Mouse (Mus musculus) kidney, embryonic 14.5 days (tissue): ENCODE results near the gene Taf1c. TPM values are rescaled to one million over a fixed set of nuclear protein-coding genes. Genes with fewer than 3 reads are reported as not detected.

Experiments
- ATAC-seq: fragments of 200-750 bp; cut with Nextera tagmentation; 2 replicates; pipeline ENCODE4 v1.8.0; 2017; ENCODE audit warnings: moderate number of reproducible peaks, mild to moderate bottlenecking, moderate TSS enrichment, moderate library complexity; ENCODE audit not compliant: low FRiP score, low TSS enrichment
- H3K27ac ChIP-seq: fragments of 300-500 bp; sonication (generic); 2 replicates; pipeline ENCODE4 v1.5.1; 2014; ENCODE audit warnings: low read depth, mild to moderate bottlenecking, low read length, moderate library complexity, mixed read lengths
- H3K27me3 ChIP-seq: fragments of 300-500 bp; sonication (generic); 2 replicates; pipeline ENCODE4 v1.6.1; 2014; ENCODE audit warnings: mild to moderate bottlenecking, low read length; ENCODE audit not compliant: control insufficient read depth, insufficient read depth
- H3K36me3 ChIP-seq: fragments of 300-500 bp; sonication (generic); 2 replicates; pipeline ENCODE4 v1.6.1; 2014; ENCODE audit warnings: low read length, mixed read lengths; ENCODE audit not compliant: control insufficient read depth, insufficient read depth
- H3K4me1 ChIP-seq: fragments of 300-500 bp; sonication (generic); 2 replicates; pipeline ENCODE4 v1.6.1; 2014; ENCODE audit warnings: low read length, mixed read lengths; ENCODE audit not compliant: control insufficient read depth, insufficient read depth
- H3K4me2 ChIP-seq: fragments of 300-500 bp; sonication (generic); replicated peaks from 2 replicates; pipeline ENCODE4 v1.6.1; 2014; ENCODE audit warnings: low read depth, mild to moderate bottlenecking, low read length
- H3K4me3 ChIP-seq: fragments of 300-500 bp; sonication (generic); 2 replicates; pipeline ENCODE4 v1.5.1; 2014; ENCODE audit warnings: mild to moderate bottlenecking, low read length
- H3K9ac ChIP-seq: fragments of 300-500 bp; sonication (generic); 2 replicates; pipeline ENCODE4 v1.6.1; 2014; ENCODE audit warnings: low read depth, mild to moderate bottlenecking, low read length, moderate library complexity
- H3K9me3 ChIP-seq: fragments of 300-500 bp; sonication (generic); 2 replicates; pipeline ENCODE4 v1.6.1; 2016; ENCODE audit warnings: low read length; ENCODE audit not compliant: control insufficient read depth
- WGBS: fragments of 180-500 bp; shearing (Covaris S2); extraction: QIAGEN DNeasy Blood & Tissue Kit; methylation state at CpG from one replicate; pipeline ENCODE4 v1.1.7; 2014; 5-methylcytosine and 5-hydroxymethylcytosine counted together
- polyA plus RNA-seq: library from polyadenylated mRNA; unstranded; fragments of >200 nt; fragmentation: Nextera tagmentation; extraction: Ambion mirVana; gene quantifications from 2 replicates; pipeline ENCODE4 v1.2.1, GENCODE M21; 2014

The Taf1c gene
- polyA plus RNA-seq, 1 experiment from 2014 or later, result 13.0 TPM

DNA sequence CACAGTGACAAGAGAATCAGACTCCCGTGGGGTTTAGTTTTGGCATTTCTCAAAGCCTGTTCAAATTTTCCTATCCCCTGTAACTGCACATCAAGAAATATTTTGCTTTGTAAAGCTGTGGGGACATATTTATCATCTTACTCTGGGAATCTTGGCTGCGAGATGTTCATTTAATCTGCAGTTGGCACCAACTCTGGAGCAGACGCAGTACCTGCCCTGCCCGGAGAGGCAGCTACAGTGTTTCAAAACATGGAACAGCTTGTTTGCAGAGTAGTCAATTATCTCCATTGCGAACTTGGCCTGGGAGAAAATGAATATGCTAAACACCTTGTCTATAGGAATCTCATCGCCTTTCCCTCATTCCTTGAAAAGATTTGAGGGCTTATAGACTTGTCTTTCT, 33.2 kb upstream of the Taf1c start:
- H3K4me3 ChIP-seq, result no peak overlapping the region
- H3K27ac ChIP-seq, result no peak overlapping the region
- H3K36me3 ChIP-seq, result no peaks in the 10 kb centered on the region
- H3K4me1 ChIP-seq, result peaks cover 6% of the 10 kb centered on the region; the same call in 1 of the 2 replicates
- H3K27me3 ChIP-seq, result peaks cover 17% of the 10 kb centered on the region; the same call in 1 of the 2 replicates
- H3K4me2 ChIP-seq, result no peak overlapping the region
- no peak for ATAC-seq
- no peaks in the 10 kb centered on the region for H3K9me3 ChIP-seq
- WGBS, result 84% methylated on average over 6 of the region's 6 CpGs
- H3K9ac ChIP-seq, result no peak overlapping the region

DNA sequence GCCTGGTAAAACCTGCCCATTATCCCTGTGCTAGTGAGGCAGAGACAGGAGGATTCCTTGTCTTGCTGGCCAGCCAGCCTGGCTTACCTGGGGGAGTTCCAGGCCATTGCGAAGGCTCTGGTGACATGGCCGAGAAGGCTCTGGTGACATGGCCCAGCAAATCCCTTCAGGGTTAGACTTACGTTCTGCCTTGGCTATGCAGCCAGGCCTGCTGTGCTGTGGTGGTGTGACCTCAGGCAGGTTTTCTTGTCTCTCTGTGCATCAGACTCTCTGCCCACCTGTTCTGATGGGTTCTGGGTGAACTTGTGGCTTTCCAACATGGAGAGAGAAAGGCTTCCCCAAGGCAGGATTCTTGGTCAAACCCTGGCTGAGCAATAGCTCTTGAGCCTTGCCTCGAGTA, 32.4 kb upstream of the Taf1c start:
- H3K27me3 ChIP-seq, result peaks cover 22% of the 10 kb centered on the region; the same call in 1 of the 2 replicates
- H3K27ac ChIP-seq, result no peak overlapping the region
- H3K4me2 ChIP-seq, result no peak overlapping the region
- 79% methylated on average over 4 of the region's 4 CpGs for WGBS
- no peak overlapping the region for H3K4me3 ChIP-seq
- no peaks in the 10 kb centered on the region for H3K9me3 ChIP-seq
- H3K4me1 ChIP-seq, result peaks cover 6% of the 10 kb centered on the region; the same call in 1 of the 2 replicates
- H3K9ac ChIP-seq, result no peak overlapping the region
- no peak for ATAC-seq
- H3K36me3 ChIP-seq, result no peaks in the 10 kb centered on the region

DNA sequence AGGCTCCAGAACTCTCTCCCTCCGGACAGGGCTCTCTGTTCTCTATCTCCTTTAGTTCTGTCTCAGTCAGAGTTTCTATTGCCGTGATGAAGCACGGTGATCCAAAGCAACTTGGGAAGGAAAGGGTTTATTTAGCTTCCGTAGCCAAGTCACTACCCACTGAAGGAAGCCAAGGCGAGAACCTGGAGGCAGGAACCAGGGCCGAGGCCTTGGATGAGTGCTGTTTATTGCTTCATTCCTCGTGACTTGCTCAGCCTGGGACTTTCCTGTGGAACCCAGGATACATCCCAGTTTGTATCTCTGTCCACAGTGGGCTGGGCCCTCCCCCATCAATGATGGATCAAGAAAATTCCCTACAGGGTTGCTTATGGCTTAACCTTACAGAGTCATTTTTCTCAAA, 31.7 kb upstream of the Taf1c start:
- 56% methylated on average over 7 of the region's 7 CpGs for WGBS
- no peak overlapping the region for H3K4me2 ChIP-seq
- no peak for ATAC-seq
- no peaks in the 10 kb centered on the region for H3K36me3 ChIP-seq
- no peak overlapping the region for H3K4me3 ChIP-seq
- no peaks in the 10 kb centered on the region for H3K9me3 ChIP-seq
- peaks cover 22% of the 10 kb centered on the region; the same call in 1 of the 2 replicates for H3K27me3 ChIP-seq
- peaks cover 6% of the 10 kb centered on the region; the same call in 1 of the 2 replicates for H3K4me1 ChIP-seq
- no peak overlapping the region for H3K9ac ChIP-seq
- H3K27ac ChIP-seq, result no peak overlapping the region

DNA sequence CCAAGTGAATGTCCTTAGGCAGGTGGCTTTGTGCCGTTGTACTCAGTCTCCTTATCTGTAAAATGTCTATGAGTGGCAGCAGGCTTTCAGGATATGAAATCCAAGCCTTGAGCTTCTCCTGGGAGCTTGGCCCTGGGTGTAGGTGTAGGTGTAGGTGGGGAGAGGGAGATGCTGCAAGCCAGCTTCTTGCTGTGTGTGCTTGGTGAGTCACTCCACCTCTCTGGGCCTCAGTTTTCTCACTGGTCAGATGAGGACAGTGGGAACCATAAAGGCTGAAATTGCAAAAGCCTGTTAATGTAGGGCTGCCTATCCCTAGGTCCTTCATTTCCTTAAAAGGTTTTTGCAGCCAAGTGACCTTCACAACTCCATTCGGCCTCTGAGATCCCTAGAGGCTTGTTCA, 30.9 kb upstream of the Taf1c start:
- 63% methylated on average over 2 of the region's 2 CpGs for WGBS
- no peak overlapping the region for H3K27ac ChIP-seq
- H3K36me3 ChIP-seq, result no peaks in the 10 kb centered on the region
- no peaks in the 10 kb centered on the region for H3K9me3 ChIP-seq
- 0 out of 2 replicates have a peak overlapping the region, but pooled peaks have one; percentile 7 for H3K9ac ChIP-seq
- no peak overlapping the region for H3K4me3 ChIP-seq
- peaks cover 6% of the 10 kb centered on the region; the same call in 1 of the 2 replicates for H3K4me1 ChIP-seq
- ATAC-seq, result no peak
- H3K27me3 ChIP-seq, result peaks cover 22% of the 10 kb centered on the region; the same call in 1 of the 2 replicates
- H3K4me2 ChIP-seq, result no peak overlapping the region

DNA sequence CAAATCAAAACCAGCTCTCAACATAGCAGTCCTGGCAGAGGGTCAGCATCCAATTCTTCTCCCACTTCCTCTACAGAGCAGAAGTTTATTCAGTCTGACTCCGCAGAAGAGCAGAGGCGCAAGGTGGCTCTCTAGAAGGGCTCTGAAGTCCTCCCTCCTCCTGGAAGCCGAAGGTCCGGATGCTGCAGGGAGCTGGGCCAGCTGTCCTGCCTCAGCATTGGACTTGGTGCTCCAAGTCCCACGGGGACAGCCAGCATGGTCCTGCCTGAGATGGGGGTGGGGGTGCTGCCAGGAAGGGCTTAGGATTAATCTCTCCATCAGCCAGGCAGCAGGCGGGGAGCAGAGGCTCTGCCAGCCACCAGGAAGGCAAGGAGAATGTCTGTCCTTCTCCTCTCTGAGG, 30.4 kb upstream of the Taf1c start, which contains the start of gene Kcng4:
Gene Kcng4 (minus strand): TSS at position 303 of the 400 bp plus-strand sequence.
- Histone ChIP-seq H3K27ac (0 out of 2 replicates have a peak within 1 kb of the TSS, but pooled peaks have one; percentile 37), H3K27me3 (peaks cover 22% of the 10 kb centered on the region; the same call in 1 of the 2 replicates), H3K4me3 (no peak within 1 kb of the TSS), H3K4me1 (peaks cover 6% of the 10 kb centered on the region; the same call in 1 of the 2 replicates), H3K4me2 (no peak within 1 kb of the TSS), H3K36me3 (no peaks in the 10 kb centered on the region), H3K9me3 (no peaks in the 10 kb centered on the region), H3K9ac (0 out of 2 replicates have a peak within 1 kb of the TSS, but pooled peaks have one; percentile 7)
- ATAC-seq, result peak; percentile 20; the same call in 1 of the 2 replicates
- 23% methylated on average over 6 of the region's 6 CpGs for WGBS

DNA sequence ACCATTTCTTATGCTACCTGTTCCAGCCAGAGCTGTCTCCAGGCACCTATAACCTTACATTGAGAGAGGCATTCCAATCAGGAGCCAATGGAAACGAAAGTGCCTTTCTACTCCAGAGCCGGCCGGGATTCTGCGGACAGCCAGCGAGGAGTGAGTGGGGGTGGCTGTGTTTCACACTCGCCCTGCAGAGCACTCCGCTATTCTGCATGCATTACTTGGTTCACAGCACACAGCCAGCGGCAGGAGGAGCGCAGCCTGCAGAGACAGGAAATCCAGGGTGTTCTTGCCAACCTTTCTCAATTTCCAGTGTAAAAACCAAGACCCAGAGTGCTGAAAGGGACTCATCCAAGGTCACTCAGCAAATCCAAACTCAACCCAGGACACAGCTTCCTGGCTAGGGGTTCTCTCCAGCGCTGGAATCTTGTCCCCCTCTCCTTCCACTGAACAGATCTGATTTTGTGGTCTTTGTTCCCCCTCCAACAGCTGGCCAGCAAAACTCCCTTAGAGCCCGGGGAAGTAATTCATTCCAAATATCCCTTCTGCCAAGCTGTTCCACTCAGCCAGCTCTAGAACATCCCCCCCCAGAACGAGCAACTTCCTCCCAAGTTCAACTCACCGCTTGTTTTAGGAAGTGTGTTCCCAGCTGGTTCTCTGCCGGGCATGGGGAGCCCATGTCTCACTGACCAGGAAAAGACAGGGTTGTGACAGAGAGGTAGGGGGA, 29.8 kb upstream of the Taf1c start:
- no peak overlapping the region for H3K4me3 ChIP-seq
- H3K4me1 ChIP-seq, result peaks cover 6% of the 10 kb centered on the region; the same call in 1 of the 2 replicates
- H3K27me3 ChIP-seq, result peaks cover 22% of the 10 kb centered on the region; the same call in 1 of the 2 replicates
- H3K9me3 ChIP-seq, result no peaks in the 10 kb centered on the region
- no peak overlapping the region for H3K9ac ChIP-seq
- ATAC-seq, result no peak
- H3K4me2 ChIP-seq, result no peak overlapping the region
- 13% methylated on average over 14 of the region's 14 CpGs for WGBS
- H3K27ac ChIP-seq, result 0 out of 2 replicates have a peak overlapping the region, but pooled peaks have one; percentile 37
- no peaks in the 10 kb centered on the region for H3K36me3 ChIP-seq

DNA sequence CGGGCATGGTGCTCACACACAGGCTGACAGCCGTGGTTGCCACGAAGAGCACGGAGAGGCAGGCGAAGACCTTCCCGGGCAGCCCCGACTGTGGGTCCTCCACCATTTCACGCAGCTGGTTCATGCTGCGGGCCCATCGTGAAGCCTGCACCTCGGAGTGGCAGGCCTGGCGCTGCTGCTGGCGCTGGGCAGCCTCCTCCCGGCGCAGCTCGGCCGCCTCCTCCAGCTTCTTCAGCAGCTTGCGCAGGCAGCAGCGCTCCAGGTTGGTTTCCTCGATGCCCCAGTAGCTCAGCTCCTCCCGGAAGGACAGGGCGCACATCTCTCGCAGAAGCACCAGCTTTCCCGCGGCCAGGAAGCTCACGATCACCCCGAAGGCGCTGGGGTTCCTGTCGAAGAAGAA, 27.9 kb upstream of the Taf1c start:
- H3K36me3 ChIP-seq, result no peaks in the 10 kb centered on the region
- H3K27me3 ChIP-seq, result peaks cover 22% of the 10 kb centered on the region; the same call in 1 of the 2 replicates
- peaks cover 6% of the 10 kb centered on the region; the same call in 1 of the 2 replicates for H3K4me1 ChIP-seq
- no peak overlapping the region for H3K4me3 ChIP-seq
- no peak for ATAC-seq
- H3K4me2 ChIP-seq, result no peak overlapping the region
- H3K27ac ChIP-seq, result no peak overlapping the region
- 60% methylated on average over 29 of the region's 29 CpGs for WGBS
- H3K9me3 ChIP-seq, result no peaks in the 10 kb centered on the region
- H3K9ac ChIP-seq, result no peak overlapping the region

DNA sequence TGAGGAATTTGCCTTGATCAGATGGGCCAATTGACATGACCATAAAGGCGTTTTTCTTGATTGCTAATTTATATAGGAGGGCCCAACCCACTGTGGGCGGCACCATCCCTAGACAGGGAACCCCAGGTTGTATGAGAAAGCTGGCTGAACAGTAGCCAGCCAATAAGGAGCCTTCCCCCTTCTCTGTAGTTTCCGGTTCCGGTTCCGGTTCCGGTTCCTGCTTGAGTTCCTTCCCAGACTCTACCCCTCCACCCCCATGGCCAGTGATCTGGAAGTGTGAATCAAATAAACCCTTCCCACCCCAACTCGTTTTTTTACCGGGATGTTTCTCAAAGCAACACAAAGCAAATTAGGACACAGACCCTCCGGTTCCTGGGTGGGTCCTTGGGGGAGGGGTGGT, 27.2 kb upstream of the Taf1c start:
- Histone ChIP-seq H3K4me3 (no peak overlapping the region), H3K27me3 (peaks cover 22% of the 10 kb centered on the region; the same call in 1 of the 2 replicates), H3K27ac (no peak overlapping the region), H3K9me3 (no peaks in the 10 kb centered on the region), H3K9ac (no peak overlapping the region), H3K4me2 (no peak overlapping the region), H3K4me1 (peaks cover 6% of the 10 kb centered on the region; the same call in 1 of the 2 replicates), H3K36me3 (no peaks in the 10 kb centered on the region)
- ATAC-seq, result no peak
- WGBS, result 81% methylated on average over 9 of the region's 9 CpGs

DNA sequence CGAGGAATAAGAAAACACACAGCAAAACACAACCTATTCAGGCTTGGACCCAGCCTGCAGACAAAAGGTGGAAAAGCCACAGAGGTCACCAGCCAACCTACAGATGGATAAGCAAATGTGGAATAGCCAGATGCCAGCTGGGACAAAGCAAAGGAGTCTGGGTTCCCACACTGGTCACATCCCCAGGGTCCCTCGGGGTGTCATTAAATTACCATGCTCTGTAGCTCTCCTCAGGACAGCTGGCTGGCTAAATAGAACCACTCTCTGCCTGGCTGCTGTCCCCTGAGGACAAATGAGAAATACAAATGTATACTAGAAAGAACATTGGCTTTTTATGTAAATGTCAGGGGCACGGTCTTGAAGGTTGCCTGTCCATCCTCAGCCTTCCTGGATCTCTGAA, 25.8 kb upstream of the Taf1c start:
- Histone ChIP-seq H3K9ac (no peak overlapping the region), H3K27ac (no peak overlapping the region), H3K27me3 (peaks cover 21% of the 10 kb centered on the region; the same call in 1 of the 2 replicates), H3K4me3 (no peak overlapping the region), H3K36me3 (no peaks in the 10 kb centered on the region), H3K4me2 (no peak overlapping the region), H3K4me1 (peaks cover 6% of the 10 kb centered on the region; the same call in 1 of the 2 replicates), H3K9me3 (no peaks in the 10 kb centered on the region)
- no peak for ATAC-seq
- 32% methylated on average over 3 of the region's 3 CpGs for WGBS
